Mouse (Mus musculus) left cerebral cortex, adult 18-20 months (tissue): ENCODE results near the gene Naip2. TPM values are rescaled to one million over a fixed set of nuclear protein-coding genes. Genes with fewer than 3 reads are reported as not detected.

ENCODE experiments used
- DNase-seq, 2 experiments: peaks; one replicate each; pipeline ENCODE4 v3.0.0; 2021 to 2022; ENCODE audit warnings: low spot score in 2 of 2, mixed read lengths in 1 of 2
- total RNA-seq, 2 experiments: library from RNA; stranded (reverse); gene quantifications; 2 replicates each; pipeline ENCODE4 v1.2.3; 2021

The Naip2 gene
- total RNA-seq, 2 experiments from 2014 or later: 0.59 to 0.63 TPM

DNA sequence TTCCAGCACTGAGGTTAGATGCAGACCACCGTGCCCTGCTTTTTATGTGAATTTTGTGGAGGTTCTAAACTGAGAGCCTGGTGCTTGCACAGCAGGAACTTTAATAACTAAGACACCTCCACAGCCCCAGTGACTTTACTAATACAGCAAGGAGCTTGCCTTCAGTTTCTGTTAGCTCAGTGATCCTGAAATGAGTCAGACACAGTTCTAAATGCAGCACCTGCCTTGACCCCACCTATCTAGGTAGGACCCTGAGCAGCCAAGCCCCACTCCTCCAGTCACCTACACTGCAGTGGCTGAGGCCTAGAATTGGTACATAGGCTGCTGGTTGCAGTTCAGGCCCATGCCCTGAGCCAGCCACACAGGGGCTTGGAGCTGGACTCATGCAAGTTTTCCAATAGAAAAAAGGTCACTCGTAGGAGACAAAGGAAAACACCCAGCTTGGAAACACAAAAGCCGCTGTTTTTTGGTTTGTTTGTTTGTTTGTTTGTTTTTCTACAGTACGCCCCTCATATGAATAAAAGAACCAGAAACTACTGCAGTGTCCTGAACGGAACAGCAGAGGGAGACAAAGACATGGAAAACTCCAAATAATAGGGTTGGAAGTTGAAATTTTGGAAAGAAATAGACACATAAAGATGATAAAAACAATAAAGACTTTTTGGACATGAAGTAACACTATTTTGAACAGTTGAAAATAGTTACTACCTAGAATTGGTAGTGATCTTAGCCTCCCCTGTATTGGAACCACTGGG, 89.5 kb downstream of the Naip2 start:
- no peak for DNase-seq

DNA sequence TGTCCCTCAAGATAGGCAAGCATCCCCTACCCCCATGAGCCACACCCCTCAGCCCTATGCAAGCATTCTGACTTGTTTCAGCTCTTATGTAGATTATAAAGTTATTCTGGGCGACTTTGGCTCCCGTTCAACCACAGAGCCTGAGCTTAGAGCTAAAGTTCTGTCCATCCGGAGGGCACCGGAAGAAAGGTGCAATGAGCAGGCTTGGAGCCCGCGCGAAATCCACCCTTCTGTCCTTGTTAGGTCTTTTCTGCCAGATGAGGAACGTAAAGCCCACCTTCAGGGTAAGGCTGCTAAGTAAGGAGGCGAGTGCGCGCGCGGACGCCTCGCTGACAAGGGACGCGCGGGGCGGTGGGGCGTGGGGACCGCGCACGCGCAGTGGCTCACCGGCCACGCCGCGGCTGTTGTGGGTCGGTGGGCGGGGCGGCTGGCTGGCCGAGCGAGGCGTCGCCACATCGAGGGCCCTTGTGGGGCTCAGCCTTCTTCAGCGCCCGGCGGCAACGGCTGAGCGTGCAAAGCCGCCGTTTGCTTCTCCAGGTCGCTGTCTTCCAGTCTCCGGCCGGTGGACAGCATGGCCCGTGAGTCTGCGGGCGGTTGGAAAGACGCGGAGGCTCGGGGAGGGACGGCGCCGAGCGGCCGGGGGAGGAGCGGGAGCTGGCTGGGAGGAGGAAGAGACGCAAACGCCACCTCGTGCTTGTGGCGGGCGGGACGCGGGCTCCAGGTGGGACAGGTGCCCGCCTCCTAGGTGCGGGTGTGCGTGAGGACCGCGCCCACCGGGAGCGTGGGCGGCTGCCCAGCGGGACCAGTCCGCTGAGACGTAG, 94.0 kb downstream of the Naip2 start, which contains the start of gene Serf1:
Serf1 (plus strand) TSS at position 361 of the 821 bp plus-strand sequence.
- peak; percentile 76 to 89 for DNase-seq

DNA sequence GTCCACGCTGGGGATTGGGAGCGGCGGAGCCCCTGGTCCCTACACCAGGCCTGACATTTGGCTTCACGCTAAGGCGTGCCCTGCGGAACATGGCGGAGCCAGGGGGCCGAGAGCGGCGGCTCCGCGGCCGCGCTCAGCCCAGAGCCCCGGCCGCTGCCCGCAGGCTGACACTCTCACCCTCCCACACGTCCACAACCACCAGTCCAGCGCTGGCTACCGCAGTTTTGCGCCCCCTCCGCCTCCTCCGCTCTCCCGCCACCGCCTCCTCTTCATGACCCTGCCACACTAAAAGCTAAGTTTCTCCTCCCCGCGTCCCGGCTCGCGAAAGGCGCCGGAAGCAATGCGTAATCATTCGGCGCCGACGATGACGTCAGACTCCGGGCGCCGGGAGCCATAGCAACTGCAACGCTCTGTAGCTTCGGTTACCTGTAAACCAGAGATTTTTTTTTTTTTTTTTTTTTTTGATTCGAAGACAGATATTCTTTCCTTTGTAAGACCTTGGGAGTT, 98.1 kb downstream of the Naip2 start, which contains the start of gene Bdp1:
Bdp1 (minus strand) TSS at position 323 of the 507 bp plus-strand sequence.
- DNase-seq: peak; percentile 96 to 97

DNA sequence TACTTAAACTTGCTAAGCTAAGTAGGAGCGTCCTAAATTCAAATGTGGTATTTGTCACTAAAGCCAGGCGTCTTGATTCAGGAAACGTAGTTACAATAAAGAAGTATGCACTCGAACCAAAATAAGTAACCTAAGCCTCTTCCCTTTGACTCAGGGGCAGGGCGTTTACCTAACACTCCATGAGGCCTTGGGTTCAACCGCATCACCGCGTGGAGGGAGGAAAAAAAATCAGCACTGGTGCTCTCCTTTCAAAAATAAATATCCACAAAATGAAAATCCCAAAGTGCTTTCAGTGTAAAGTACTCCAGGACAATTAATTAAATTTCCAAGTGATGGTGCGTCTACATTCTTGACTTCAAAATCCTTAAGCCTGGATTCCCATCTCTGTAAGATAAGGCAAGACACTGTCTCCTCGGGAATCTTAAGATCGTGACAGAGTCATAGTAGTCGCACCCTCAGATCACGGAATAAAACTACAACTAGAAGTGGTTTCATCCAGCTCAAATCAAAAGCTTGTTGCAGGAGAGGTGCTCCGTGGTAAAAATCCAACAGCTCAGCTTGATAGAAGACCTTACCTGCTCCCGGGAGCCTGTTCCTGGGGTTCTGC, 98.7 kb downstream of the Naip2 start:
- DNase-seq: no peak

DNA sequence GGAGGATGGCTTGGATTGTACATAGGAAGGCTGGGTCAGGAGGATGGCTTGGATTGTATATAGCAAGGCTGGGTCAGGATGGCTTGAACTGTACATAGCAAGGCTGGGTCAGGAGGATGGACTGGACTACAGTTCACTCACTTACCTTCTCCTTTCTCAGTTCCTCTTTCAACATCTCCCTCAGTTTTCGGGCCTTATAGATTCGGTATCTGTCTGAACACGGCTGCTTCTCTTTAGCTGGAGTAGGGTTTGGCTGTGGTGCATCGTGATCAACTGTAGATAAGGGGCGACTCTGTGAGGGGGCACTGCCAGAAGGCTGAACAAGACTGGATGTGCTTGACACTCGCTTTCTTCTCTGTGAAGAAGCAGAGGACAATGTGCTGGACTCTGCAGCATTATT, 103.1 kb downstream of the Naip2 start:
- no peak for DNase-seq

Other genes with a start within 250 kb of the Naip2 start
- 10 to 100 TPM; 22.0 to 22.3 TPM for gene Mccc2, start 186.5 kb downstream of the Naip2 start, total RNA-seq
- 10 to 100 TPM; 39.0 to 44.4 TPM for gene Bdp1, start 98.0 kb downstream of the Naip2 start, total RNA-seq
- 10 to 100 TPM; 15.0 to 16.5 TPM for gene Serf1, start 94.1 kb downstream of the Naip2 start, total RNA-seq
- gene Smn1, start 77.2 kb downstream of the Naip2 start, total RNA-seq: 10 to 100 TPM; 35.6 to 40.5 TPM
- under 1 TPM; 0.35 to 0.45 TPM for gene Naip5, start 44.2 kb upstream of the Naip2 start, total RNA-seq
- gene Naip6, start 115.6 kb upstream of the Naip2 start, total RNA-seq: under 1 TPM; 0.14 to 0.23 TPM